Mouse (Mus musculus) neural tube, embryonic 14.5 days (tissue): ENCODE data around the gene Ost4. TPM values are rescaled to one million over a fixed set of nuclear protein-coding genes. Genes with fewer than 3 reads are reported as not detected.
A peak's percentile ranks its signal among the peaks of the same experiment; 100 is the strongest.

Source experiments
- ATAC-seq: fragments of 200-750 bp; cut with Nextera tagmentation; 2 replicates; pipeline ENCODE4 v1.8.0; 2017; ENCODE audit warnings: low read depth, mild to moderate bottlenecking, moderate TSS enrichment, moderate library complexity
- H3K27ac ChIP-seq: fragments of 300-500 bp; sonication (generic); 2 replicates; pipeline ENCODE4 v1.5.1; 2014; ENCODE audit warnings: low read depth, mild to moderate bottlenecking, control low read depth, low read length, moderate library complexity, mixed read lengths
- H3K27me3 ChIP-seq: fragments of 300-500 bp; sonication (generic); 2 replicates; pipeline ENCODE4 v1.6.1; 2014; ENCODE audit warnings: low read length; ENCODE audit not compliant: control insufficient read depth, insufficient read depth
- H3K36me3 ChIP-seq: fragments of 300-500 bp; sonication (generic); 2 replicates; pipeline ENCODE4 v1.6.1; 2014; ENCODE audit warnings: low read length, mixed read lengths; ENCODE audit not compliant: control insufficient read depth, insufficient read depth
- H3K4me1 ChIP-seq: fragments of 300-500 bp; sonication (generic); 2 replicates; pipeline ENCODE4 v1.6.1; 2014; ENCODE audit warnings: low read length; ENCODE audit not compliant: control insufficient read depth, insufficient read depth
- H3K4me2 ChIP-seq: fragments of 300-500 bp; sonication (generic); 2 replicates; pipeline ENCODE4 v1.6.1; 2014; ENCODE audit warnings: mild to moderate bottlenecking, low read depth, low read length, control low read depth
- H3K4me3 ChIP-seq: fragments of 300-500 bp; sonication (generic); 2 replicates; pipeline ENCODE4 v1.5.1; 2014; ENCODE audit warnings: low read depth, low read length, control low read depth, mixed read lengths
- H3K9ac ChIP-seq: fragments of 300-500 bp; sonication (generic); replicated peaks from 2 replicates; pipeline ENCODE4 v1.6.1; 2014; ENCODE audit warnings: low read depth, mild to moderate bottlenecking, control low read depth, low read length, mixed read lengths
- H3K9me3 ChIP-seq: fragments of 300-500 bp; sonication (generic); 2 replicates; pipeline ENCODE4 v1.6.1; 2016; ENCODE audit warnings: low read length; ENCODE audit not compliant: control insufficient read depth
- WGBS: fragments of 180-500 bp; shearing (Covaris S2); extraction: QIAGEN DNeasy Blood & Tissue Kit; methylation state at CpG from one replicate; pipeline ENCODE4 v1.1.7; 2014; 5-methylcytosine and 5-hydroxymethylcytosine counted together
- polyA plus RNA-seq: library from polyadenylated mRNA; unstranded; fragments of >200 nt; fragmentation: Nextera tagmentation; extraction: Ambion mirVana; gene quantifications from 2 replicates; pipeline ENCODE4 v1.2.1, GENCODE M21; 2014

Ost4 gene
- polyA plus RNA-seq, 1 experiment from 2014 or later = 234 TPM

GRCm38 (mm10) chr5:30914101-30914635 is 6.6 kb upstream of the Ost4 start:
- H3K27me3 ChIP-seq = no peaks in the 10 kb centered on the region
- no peak for ATAC-seq
- no peaks in the 10 kb centered on the region for H3K9me3 ChIP-seq
- H3K4me1 ChIP-seq = peaks cover 14% of the 10 kb centered on the region; the same call in 1 of the 2 replicates
- peak overlapping the region; percentile 4; the same call in 1 of the 2 replicates for H3K4me3 ChIP-seq
- 0 out of 2 replicates have a peak overlapping the region, but pooled peaks have one; percentile 63 for H3K27ac ChIP-seq
- peak overlapping the region; percentile 26 for H3K9ac ChIP-seq
- peak overlapping the region; percentile 25; the same call in 1 of the 2 replicates for H3K4me2 ChIP-seq
- WGBS = 78% methylated on average over 7 of the region's 7 CpGs
- H3K36me3 ChIP-seq = no peaks in the 10 kb centered on the region

- WGBS = 34% methylated on average over 13 of the region's 13 CpGs
- Histone ChIP-seq H3K27ac (peak within 1 kb of the TSS; percentile 63), H3K4me3 (peak within 1 kb of the TSS; percentile 4; the same call in 1 of the 2 replicates), H3K9ac (peak within 1 kb of the TSS; percentile 26), H3K4me2 (peak within 1 kb of the TSS; percentile 25; the same call in 1 of the 2 replicates), H3K4me1 (peaks cover 18% of the 10 kb centered on the region), H3K36me3 (no peaks in the 10 kb centered on the region), H3K9me3 (no peaks in the 10 kb centered on the region), H3K27me3 (no peaks in the 10 kb centered on the region)
- ATAC-seq = no peak
These were observed 5.7 kb upstream of the Ost4 start, which contains the start of gene Emilin1 for GRCm38 (mm10) chr5:30913060-30913841. Emilin1 (plus strand) TSS chr5:30913402.

GRCm38 (mm10) chr5:30912156-30912555 is 4.6 kb upstream of the Ost4 start:
- Histone ChIP-seq H3K4me2 (no peak overlapping the region), H3K9ac (no peak overlapping the region), H3K9me3 (no peaks in the 10 kb centered on the region), H3K4me3 (no peak overlapping the region), H3K27me3 (no peaks in the 10 kb centered on the region), H3K36me3 (no peaks in the 10 kb centered on the region), H3K27ac (peak overlapping the region; percentile 63), H3K4me1 (peaks cover 21% of the 10 kb centered on the region)
- ATAC-seq = no peak
- WGBS = 54% methylated on average over 5 of the region's 5 CpGs

GRCm38 (mm10) chr5:30910481-30910880 is 2.9 kb upstream of the Ost4 start:
- no peak for ATAC-seq
- Histone ChIP-seq H3K36me3 (0 out of 2 replicates have a peak, but pooled peaks cover 3% of the 10 kb centered on the region), H3K4me2 (no peak overlapping the region), H3K9ac (no peak overlapping the region), H3K27me3 (no peaks in the 10 kb centered on the region), H3K4me3 (no peak overlapping the region), H3K9me3 (no peaks in the 10 kb centered on the region), H3K4me1 (peaks cover 30% of the 10 kb centered on the region), H3K27ac (no peak overlapping the region)

GRCm38 (mm10) chr5:30909863-30910262 is 2.3 kb upstream of the Ost4 start:
- H3K9me3 ChIP-seq = no peaks in the 10 kb centered on the region
- no peak overlapping the region for H3K9ac ChIP-seq
- H3K36me3 ChIP-seq = 0 out of 2 replicates have a peak, but pooled peaks cover 6% of the 10 kb centered on the region
- no peaks in the 10 kb centered on the region for H3K27me3 ChIP-seq
- H3K27ac ChIP-seq = no peak overlapping the region
- H3K4me3 ChIP-seq = no peak overlapping the region
- WGBS = 83% methylated on average over 7 of the region's 7 CpGs
- peaks cover 28% of the 10 kb centered on the region for H3K4me1 ChIP-seq
- H3K4me2 ChIP-seq = no peak overlapping the region
- ATAC-seq = no peak

- Histone ChIP-seq H3K9me3 (no peaks in the 10 kb centered on the region), H3K27me3 (no peaks in the 10 kb centered on the region), H3K4me3 (no peak overlapping the region), H3K36me3 (0 out of 2 replicates have a peak, but pooled peaks cover 10% of the 10 kb centered on the region), H3K27ac (no peak overlapping the region), H3K4me2 (no peak overlapping the region), H3K4me1 (peaks cover 28% of the 10 kb centered on the region), H3K9ac (no peak overlapping the region)
- 45% methylated on average over 7 of the region's 7 CpGs for WGBS
- no peak for ATAC-seq
These were observed 1.7 kb upstream of the Ost4 start for GRCm38 (mm10) chr5:30909300-30909659.

- Histone ChIP-seq H3K27ac (peak overlapping the region; percentile 87; the same call in 1 of the 2 replicates), H3K4me1 (peaks cover 28% of the 10 kb centered on the region), H3K27me3 (no peaks in the 10 kb centered on the region), H3K9me3 (no peaks in the 10 kb centered on the region), H3K36me3 (peaks cover 13% of the 10 kb centered on the region; the same call in 1 of the 2 replicates), H3K4me2 (peak overlapping the region; percentile 73), H3K4me3 (peak overlapping the region; percentile 69), H3K9ac (peak overlapping the region; percentile 72; the same call in 1 of the 2 replicates)
- no peak for ATAC-seq
- 54% methylated on average over 13 of the region's 13 CpGs for WGBS
These were observed 1.1 kb upstream of the Ost4 start for GRCm38 (mm10) chr5:30908426-30909299.

- H3K9ac ChIP-seq = no peak overlapping the region
- H3K4me2 ChIP-seq = no peak overlapping the region
- 91% methylated on average over 5 of the region's 5 CpGs for WGBS
- peaks cover 9% of the 10 kb centered on the region; the same call in 1 of the 2 replicates for H3K4me1 ChIP-seq
- H3K9me3 ChIP-seq = no peaks in the 10 kb centered on the region
- H3K4me3 ChIP-seq = no peak overlapping the region
- no peaks in the 10 kb centered on the region for H3K27me3 ChIP-seq
- ATAC-seq = no peak
- no peak overlapping the region for H3K27ac ChIP-seq
- H3K36me3 ChIP-seq = peaks cover 26% of the 10 kb centered on the region
These were observed 5.7 kb downstream of the Ost4 start for GRCm38 (mm10) chr5:30901860-30902259.
